8 mouse cellular contexts compared by ENCODE assay signal in the genomic region with DNA sequence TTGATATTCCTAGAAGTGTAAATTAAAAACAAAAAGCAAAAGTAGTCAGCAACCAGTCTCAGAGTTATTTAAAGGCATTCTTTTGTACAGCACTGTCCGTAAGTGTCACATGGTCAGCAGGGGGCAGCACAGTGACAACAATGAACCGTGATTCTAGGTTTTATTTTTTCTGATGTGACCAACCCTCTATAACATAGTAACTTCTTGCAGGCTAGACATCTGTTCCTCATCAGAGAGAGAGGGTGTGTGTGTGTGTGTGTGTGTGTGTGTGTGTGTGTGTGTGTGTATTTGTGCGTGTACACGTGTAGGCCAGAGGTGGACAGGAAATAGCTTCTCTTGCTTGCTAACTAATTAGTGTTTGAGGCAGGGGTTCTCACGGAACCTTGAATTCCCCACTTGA. TPM values are rescaled to one million over a fixed set of nuclear protein-coding genes. Genes with fewer than 3 reads are reported as not detected.
DNase-seq lines count a peak whose midpoint lies in the region; ATAC-seq and TF ChIP-seq lines count a peak whose summit lies in the region.

No protein-coding gene starts in this region.

- H3K27me3 ChIP-seq in midbrain, embryonic 11.5 days (ENCODE audit: control insufficient read depth, insufficient read depth, low read length), result no peaks in the 10 kb centered on the region
- no peaks in the 10 kb centered on the region for H3K27me3 ChIP-seq in midbrain, embryonic 13.5 days
- no peaks in the 10 kb centered on the region for H3K27me3 ChIP-seq in limb, embryonic 10.5 days (ENCODE audit: low read depth, poor library complexity, severe bottlenecking)

- no peak overlapping the region for H3K4me3 ChIP-seq in midbrain, embryonic 11.5 days (ENCODE audit: low read depth, low read length)
- H3K4me3 ChIP-seq in midbrain, embryonic 13.5 days (replicated peaks), result no peak overlapping the region
- no peak overlapping the region for H3K4me3 ChIP-seq in cortical plate, adult 2 months (ENCODE audit: insufficient read depth, low read length)
- H3K4me3 ChIP-seq in limb, embryonic 10.5 days, result no peak overlapping the region

- intact Hi-C loops in heart, postnatal 36 days (cut with DNase I), result loop anchor here (1.0 to 10.0 kb wide), 3 partner anchors 110 to 923 kb away; no protein-coding TSS in a partner anchor

- ATAC-seq in midbrain, embryonic 11.5 days (ENCODE audit: low FRiP score), result no peak
- ATAC-seq in midbrain, embryonic 13.5 days, result no peak
- ATAC-seq in erythroblast, adult 5-6 weeks (replicated peaks; ENCODE audit: low FRiP score, poor library complexity, severe bottlenecking), result no peak

- no peaks in the 10 kb centered on the region for H3K9me3 ChIP-seq in midbrain, embryonic 11.5 days (ENCODE audit: control insufficient read depth, low read length)
- H3K9me3 ChIP-seq in midbrain, embryonic 13.5 days, result no peaks in the 10 kb centered on the region
- H3K9me3 ChIP-seq in limb, embryonic 10.5 days (replicated peaks), result no peaks in the 10 kb centered on the region

- DNase-seq in midbrain, embryonic 11.5 days (ENCODE audit: low spot score, missing footprints), result peak; percentile 92
- DNase-seq in T-cell, adult 2 months (ENCODE audit: low spot score), result peak; percentile 47
- DNase-seq in heart, postnatal 36 days, result peak; percentile 55 to 63
- peak; percentile 58 for DNase-seq in limb, embryonic 10.5 days (ENCODE audit: low spot score)
- DNase-seq in retina, embryonic 14.5 days (ENCODE audit: low spot score), result peak; percentile 75

- no peak overlapping the region for H3K9ac ChIP-seq in midbrain, embryonic 11.5 days (ENCODE audit: low read length)
- H3K9ac ChIP-seq in midbrain, embryonic 13.5 days (replicated peaks), result no peak overlapping the region

- 78% methylated on average over 5 of the region's 5 CpGs for WGBS in midbrain, embryonic 11.5 days
- 77% methylated on average over 5 of the region's 5 CpGs for WGBS in midbrain, embryonic 13.5 days
- WGBS in limb, embryonic 10.5 days, result 66% methylated on average over 5 of the region's 5 CpGs

- no peak for TF ChIP-seq POLR2A in cortical plate, adult 2 months (IDR thresholded peaks at IDR 0.05; ENCODE audit: extremely low read depth, insufficient read depth, low read length)

- no peaks in the 10 kb centered on the region; the same call in 1 of the 2 replicates for H3K36me3 ChIP-seq in midbrain, embryonic 11.5 days (ENCODE audit: control insufficient read depth, insufficient read depth, low read length)
- H3K36me3 ChIP-seq in midbrain, embryonic 13.5 days, result peaks cover 19% of the 10 kb centered on the region
- H3K36me3 ChIP-seq in limb, embryonic 10.5 days, result peaks cover 11% of the 10 kb centered on the region

- TF ChIP-seq CTCF in cortical plate, adult 2 months (IDR thresholded peaks at IDR 0.05; ENCODE audit: extremely low read depth, insufficient read depth, low read length), result peak; percentile 48

- no peaks in the 10 kb centered on the region for H3K4me1 ChIP-seq in midbrain, embryonic 11.5 days (ENCODE audit: control insufficient read depth, insufficient read depth, low read length)
- H3K4me1 ChIP-seq in midbrain, embryonic 13.5 days (replicated peaks), result no peaks in the 10 kb centered on the region
- no peaks in the 10 kb centered on the region for H3K4me1 ChIP-seq in cortical plate, adult 2 months (ENCODE audit: control insufficient read depth, insufficient read depth, low read length)
- H3K4me1 ChIP-seq in limb, embryonic 10.5 days, result 0 out of 2 replicates have a peak, but pooled peaks cover 3% of the 10 kb centered on the region

- no peak overlapping the region for H3K4me2 ChIP-seq in midbrain, embryonic 11.5 days
- H3K4me2 ChIP-seq in midbrain, embryonic 13.5 days (replicated peaks), result no peak overlapping the region

- H3K27ac ChIP-seq in midbrain, embryonic 11.5 days (ENCODE audit: low read depth, low read length), result no peak overlapping the region
- H3K27ac ChIP-seq in midbrain, embryonic 13.5 days, result no peak overlapping the region
- H3K27ac ChIP-seq in cortical plate, adult 2 months (ENCODE audit: insufficient read depth, low read length), result no peak overlapping the region
- H3K27ac ChIP-seq in limb, embryonic 10.5 days, result no peak overlapping the region

RNA-seq across cellular contexts. Expression of a gene that starts 38.7 kb away (rescaled TPM):
- 35.0 and 37.4 TPM in 2 replicates for polyA plus RNA-seq in midbrain, embryonic 11.5 days (2014; fragmentation: Nextera tagmentation; extraction: Ambion mirVana)
- 46.7 and 53.5 TPM in 2 replicates for polyA plus RNA-seq in midbrain, embryonic 13.5 days (2015; fragmentation: Nextera tagmentation; extraction: Ambion mirVana)
- 21.7 and 25.6 TPM in 2 replicates for polyA plus RNA-seq in cortical plate, adult 2 months (2012; rRNA removed)
- 1 to 10 TPM; 1.2 to 1.3 TPM for total RNA-seq in heart, postnatal 36 days (2021)
- 13.4 and 14.0 TPM in 2 replicates for polyA plus RNA-seq in limb, embryonic 10.5 days (2016; fragmentation: Nextera tagmentation; extraction: Ambion mirVana)
- total RNA-seq in erythroblast, adult 5-6 weeks (2015; ENCODE audit: low replicate concordance), result 3.8 and 8.5 TPM in 2 replicates
- 2.6 and 3.9 TPM in 2 replicates for total RNA-seq in erythroblast, adult 5-6 weeks (2017; ENCODE audit: low replicate concordance)
